Mouse (Mus musculus): Measurements from ENCODE around the gene Ccdc138.

The Ccdc138 gene

GRCm38 (mm10) chr10:58585427-58586223 lies 87.9 kb downstream of the Ccdc138 start:
- no peak for DNase-seq (ENCODE audit: low read depth)

- no peak for DNase-seq (ENCODE audit: low read depth)
Measured at GRCm38 (mm10) chr10:58594486-58594885, 96.7 kb downstream of the Ccdc138 start.

- no peak for DNase-seq (ENCODE audit: low read depth)
Measured at GRCm38 (mm10) chr10:58595197-58595596, 97.4 kb downstream of the Ccdc138 start.

- no peak for DNase-seq (ENCODE audit: low read depth)
Measured at GRCm38 (mm10) chr10:58595821-58596220, 98.1 kb downstream of the Ccdc138 start.

GRCm38 (mm10) chr10:58600151-58600550 lies 102.4 kb downstream of the Ccdc138 start:
- DNase-seq (ENCODE audit: low read depth) = no peak

- DNase-seq (ENCODE audit: low read depth) = no peak
Measured at GRCm38 (mm10) chr10:58600983-58601382, 103.2 kb downstream of the Ccdc138 start.

GRCm38 (mm10) chr10:58601431-58601901 lies 103.7 kb downstream of the Ccdc138 start:
- DNase-seq (ENCODE audit: low read depth) = no peak

- no peak for DNase-seq (ENCODE audit: low read depth)
Measured at GRCm38 (mm10) chr10:58601946-58602345, 104.2 kb downstream of the Ccdc138 start.

- no peak for DNase-seq (ENCODE audit: low read depth)
Measured at GRCm38 (mm10) chr10:58604779-58605178, 107.0 kb downstream of the Ccdc138 start.

GRCm38 (mm10) chr10:58606356-58606755 lies 108.6 kb downstream of the Ccdc138 start:
- DNase-seq (ENCODE audit: low read depth) = no peak

GRCm38 (mm10) chr10:58608858-58609257 lies 111.1 kb downstream of the Ccdc138 start:
- DNase-seq (ENCODE audit: low read depth) = no peak

- DNase-seq (ENCODE audit: low read depth) = no peak
Measured at GRCm38 (mm10) chr10:58610484-58611261, 112.9 kb downstream of the Ccdc138 start.

- no peak for DNase-seq (ENCODE audit: low read depth)
Measured at GRCm38 (mm10) chr10:58614601-58615000, 116.9 kb downstream of the Ccdc138 start.

GRCm38 (mm10) chr10:58616565-58616964 lies 118.8 kb downstream of the Ccdc138 start:
- no peak for DNase-seq (ENCODE audit: low read depth)

- no peak for DNase-seq (ENCODE audit: low read depth)
Measured at GRCm38 (mm10) chr10:58618501-58619216, 120.9 kb downstream of the Ccdc138 start.

GRCm38 (mm10) chr10:58619266-58619665 lies 121.5 kb downstream of the Ccdc138 start:
- no peak for DNase-seq (ENCODE audit: low read depth)

GRCm38 (mm10) chr10:58624848-58625711 lies 127.3 kb downstream of the Ccdc138 start:
- no peak for DNase-seq (ENCODE audit: low read depth)
